Comparison of ENCODE assay signal across 28 mouse cellular contexts in the genomic region with DNA sequence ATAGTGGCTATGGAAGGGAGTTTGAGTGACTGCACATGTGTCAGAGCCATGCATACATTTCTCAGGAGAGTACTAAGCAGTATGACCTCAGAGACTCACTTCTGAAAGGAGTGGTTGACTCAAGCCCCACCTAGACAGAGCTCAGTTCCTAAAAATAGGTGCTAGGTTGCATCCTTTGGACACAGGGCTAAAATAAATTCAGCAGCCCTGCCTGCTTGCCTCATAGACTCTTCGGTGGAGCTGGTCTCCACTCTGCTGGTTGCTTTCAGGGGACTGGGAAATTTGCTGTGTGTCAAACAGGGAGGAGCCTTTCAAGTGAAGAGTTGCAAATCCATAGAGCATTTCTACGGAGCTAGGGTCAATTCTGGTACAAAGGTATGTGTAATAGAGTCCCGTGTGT. TPM values are rescaled to one million over a fixed set of nuclear protein-coding genes. Genes with fewer than 3 reads are reported as not detected.
DNase-seq lines count a peak whose midpoint lies in the region; ATAC-seq lines count a peak whose summit lies in the region.
"Had no signal": no experiment of that assay in that cellular context is flagged by ENCODE, and none has a peak within 500 bp of the region (broad histone marks: within the 10 kb centered on the region; RNA-seq: fewer than 3 reads in every experiment).

Gene Xirp2, plus strand, starts transcription at position 223 of the 400 bp plus-strand sequence.

- ATAC-seq in midbrain, embryonic 15.5 days (replicated peaks) = no peak
- no peak for ATAC-seq in megakaryocyte progenitor cell, adult 5-6 weeks (replicated peaks; ENCODE audit: poor library complexity)
- ATAC-seq: forebrain, embryonic 13.5 days; inflammation-experienced regulatory T-cells, adult 6 months had no signal

- no peak within 1 kb of the TSS for H3K27ac ChIP-seq in heart, embryonic 10.5 days
- H3K27ac ChIP-seq in midbrain, embryonic 15.5 days = no peak within 1 kb of the TSS
- no peak within 1 kb of the TSS for H3K27ac ChIP-seq in forebrain, embryonic 10.5 days
- H3K27ac ChIP-seq: embryonic facial prominence, embryonic 13.5 days; forebrain, embryonic 13.5 days; heart, embryonic 13.5 days; hindbrain, embryonic 13.5 days; layer of hippocampus, adult 2 months; limb, embryonic 10.5 days; liver, embryonic 15.5 days had no signal

- H3K9me3 ChIP-seq in heart, embryonic 10.5 days = no peaks in the 10 kb centered on the region
- H3K9me3 ChIP-seq in midbrain, embryonic 15.5 days = no peaks in the 10 kb centered on the region
- H3K9me3 ChIP-seq in forebrain, embryonic 10.5 days = no peaks in the 10 kb centered on the region
- H3K9me3 ChIP-seq: embryonic facial prominence, embryonic 13.5 days; forebrain, embryonic 13.5 days; heart, embryonic 13.5 days; hindbrain, embryonic 13.5 days; limb, embryonic 10.5 days; liver, embryonic 15.5 days had no signal

- intact Hi-C loops in heart, postnatal 14 days (cut with DNase I) = no loop called here

- peak; percentile 71 to 75 for DNase-seq in heart, adult 18-20 months
- DNase-seq in heart, embryonic 10.5 days (ENCODE audit: low spot score) = no peak
- DNase-seq in heart, adult 8-10 months (ENCODE audit: low spot score) = peak; percentile 59
- peak; percentile 25 to 30 for DNase-seq in heart, postnatal 14 days
- DNase-seq in spleen, adult 18-20 months = no peak
- DNase-seq in forebrain, embryonic 10.5 days (ENCODE audit: extremely low spot score, low spot score) = no peak
- DNase-seq: adrenal gland, postnatal 14 days; cerebellum, adult 2 months; cerebellum, postnatal 25 days; kidney, adult 8-10 months; kidney, postnatal 10 days; liver; thymus, postnatal 14 days had no signal

- H3K36me3 ChIP-seq in heart, embryonic 10.5 days = no peaks in the 10 kb centered on the region
- no peaks in the 10 kb centered on the region for H3K36me3 ChIP-seq in midbrain, embryonic 15.5 days (replicated peaks)
- no peaks in the 10 kb centered on the region for H3K36me3 ChIP-seq in forebrain, embryonic 10.5 days (replicated peaks)
- H3K36me3 ChIP-seq: embryonic facial prominence, embryonic 13.5 days; heart, embryonic 13.5 days; hindbrain, embryonic 13.5 days; limb, embryonic 10.5 days; liver, embryonic 15.5 days had no signal

- no peaks in the 10 kb centered on the region for H3K4me1 ChIP-seq in heart, embryonic 10.5 days
- H3K4me1 ChIP-seq in midbrain, embryonic 15.5 days = no peaks in the 10 kb centered on the region
- H3K4me1 ChIP-seq in forebrain, embryonic 10.5 days = no peaks in the 10 kb centered on the region
- H3K4me1 ChIP-seq: embryonic facial prominence, embryonic 13.5 days; forebrain, embryonic 13.5 days; hindbrain, embryonic 13.5 days; limb, embryonic 10.5 days; liver, embryonic 15.5 days had no signal

- H3K4me3 ChIP-seq in heart, embryonic 10.5 days = no peak within 1 kb of the TSS
- H3K4me3 ChIP-seq in midbrain, embryonic 15.5 days = no peak within 1 kb of the TSS
- no peak within 1 kb of the TSS for H3K4me3 ChIP-seq in forebrain, embryonic 10.5 days
- H3K4me3 ChIP-seq: embryonic facial prominence, embryonic 13.5 days; erythroblast, embryonic 14.5 days; forebrain, embryonic 13.5 days; heart, embryonic 13.5 days; hindbrain, embryonic 13.5 days; limb, embryonic 10.5 days; liver, embryonic 15.5 days had no signal

- WGBS in heart, embryonic 10.5 days = 63% methylated on average over 3 of the region's 3 CpGs
- 82% methylated on average over 3 of the region's 3 CpGs for WGBS in midbrain, embryonic 15.5 days
- 90% methylated on average over 3 of the region's 3 CpGs for whole genome bisulfite sequencing in forebrain, embryonic 10.5 days

- H3K9ac ChIP-seq in midbrain, embryonic 15.5 days = no peak within 1 kb of the TSS
- H3K9ac ChIP-seq: embryonic facial prominence, embryonic 13.5 days; forebrain, embryonic 13.5 days; heart, embryonic 13.5 days; hindbrain, embryonic 13.5 days; liver, embryonic 15.5 days had no signal

- H3K4me2 ChIP-seq in midbrain, embryonic 15.5 days = no peak within 1 kb of the TSS
- H3K4me2 ChIP-seq: forebrain, embryonic 13.5 days; heart, embryonic 13.5 days; hindbrain, embryonic 13.5 days; liver, embryonic 15.5 days; midbrain, embryonic 11.5 days had no signal

- no peaks in the 10 kb centered on the region for H3K27me3 ChIP-seq in heart, embryonic 10.5 days (ENCODE audit: insufficient read depth, poor library complexity, severe bottlenecking)
- no peaks in the 10 kb centered on the region for H3K27me3 ChIP-seq in midbrain, embryonic 15.5 days (replicated peaks)
- H3K27me3 ChIP-seq in forebrain, embryonic 10.5 days (ENCODE audit: poor library complexity, severe bottlenecking) = no peaks in the 10 kb centered on the region
- H3K27me3 ChIP-seq: embryonic facial prominence, embryonic 13.5 days; forebrain, embryonic 13.5 days; heart, embryonic 13.5 days; hindbrain, embryonic 13.5 days; liver, embryonic 15.5 days had no signal

RNA-seq across cellular contexts. Expression of gene Xirp2, which starts in this region (rescaled TPM):
- 100 to 1,000 TPM; 312 to 316 TPM for total RNA-seq in heart, adult 18-20 months (2021)
- polyA plus RNA-seq in heart, embryonic 10.5 days (2016; fragmentation: Nextera tagmentation; extraction: Ambion mirVana) = 0.01 and 0.02 TPM in 2 replicates
- total RNA-seq in heart, adult 8-10 months (2022) = 100 to 1,000 TPM; 302 to 452 (median 427) TPM
- total RNA-seq in heart, postnatal 14 days (2021) = 100 to 1,000 TPM; 121 to 140 TPM
- polyA plus RNA-seq in midbrain, embryonic 15.5 days (2015; fragmentation: Nextera tagmentation; extraction: Ambion mirVana) = not detected in 2 replicates
- not detected in 2 replicates for total RNA-seq in megakaryocyte progenitor cell, adult 5-6 weeks (2015)
- total RNA-seq in megakaryocyte progenitor cell, adult 5-6 weeks (2017) = not detected in 2 replicates
- not detected in 2 replicates for polyA plus RNA-seq in forebrain, embryonic 10.5 days (2016; fragmentation: Nextera tagmentation; extraction: Ambion mirVana)
- total RNA-seq: adrenal gland, postnatal 14 days; layer of hippocampus, adult 2 months; layer of hippocampus, postnatal 25 days had no signal
- polyA plus RNA-seq: cerebellum, adult 2 months; embryonic facial prominence, embryonic 13.5 days; erythroblast, embryonic 14.5 days; forebrain, embryonic 13.5 days; hindbrain, embryonic 13.5 days; inflammation-experienced regulatory T-cells, adult 6 months; limb, embryonic 10.5 days; midbrain, embryonic 11.5 days; spleen, adult 2 months; stomach, embryonic 14.5 days had no signal

Comparison
In these comparisons a context has a peak if more than half of its experiments do, and no peak if none do; other contexts are left out.
1. RNA of gene Xirp2 (total RNA-seq): 302 to 452 TPM in heart, adult 8-10 months, 312 to 316 TPM in heart, adult 18-20 months and 121 to 140 TPM in heart, postnatal 14 days; not detected in megakaryocyte progenitor cell, adult 5-6 weeks; every median in the first group is over 100 times any median in the second.
2. DNase-seq: peak in heart, adult 18-20 months (2 of 2), heart, adult 8-10 months (single experiment) and heart, postnatal 14 days (2 of 2); none in heart, embryonic 10.5 days (single experiment), spleen, adult 18-20 months (0 of 2) and forebrain, embryonic 10.5 days (single experiment).